Mouse (Mus musculus): ENCODE data around the gene E130114P18Rik. TPM values are rescaled to one million over a fixed set of nuclear protein-coding genes. Genes with fewer than 3 reads are reported as not detected.
A peak's percentile ranks its signal among the peaks of the same experiment; 100 is the strongest.

The E130114P18Rik gene
- polyA plus RNA-seq (2014; fragmentation: Nextera tagmentation; extraction: Ambion mirVana) = 0.60 and 0.68 TPM in 2 replicates

DNA sequence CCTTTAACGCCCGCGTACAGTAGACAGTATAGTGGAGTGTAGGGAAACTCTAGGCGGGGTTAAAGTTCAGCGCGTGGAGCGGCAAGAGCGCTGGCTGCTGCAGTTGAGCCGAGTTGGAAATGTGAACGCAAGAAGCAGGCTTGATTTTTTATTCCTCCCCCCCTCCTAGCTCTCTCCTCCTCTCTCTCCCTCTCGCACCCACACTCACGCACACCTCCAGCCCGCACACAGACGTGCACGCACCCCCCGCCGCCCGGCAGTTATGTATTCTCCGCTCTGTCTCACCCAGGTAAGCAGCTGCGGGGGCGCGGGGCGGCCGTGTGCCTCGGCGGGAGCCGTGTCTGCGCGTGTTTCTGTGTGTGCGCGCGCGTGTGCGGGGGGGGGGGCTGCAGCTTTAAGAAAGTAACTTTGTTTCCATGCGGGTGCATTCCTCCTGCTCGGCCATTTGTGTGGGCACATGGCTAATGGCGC, at the start of gene E130114P18Rik:
TSS of gene E130114P18Rik (minus strand) at position 373 of the 471 bp plus-strand sequence.
- Histone ChIP-seq H3K9me3 (ENCODE audit: control insufficient read depth, low read length) (no peaks in the 10 kb centered on the region), H3K4me3 (ENCODE audit: low read depth, low read length) (peak within 1 kb of the TSS; percentile 71), H3K27ac (ENCODE audit: low read depth, low read length) (peak within 1 kb of the TSS; percentile 78), H3K36me3 (ENCODE audit: control insufficient read depth, insufficient read depth, low read length) (no peaks in the 10 kb centered on the region), H3K4me2 (peak within 1 kb of the TSS; percentile 86), H3K9ac (ENCODE audit: low read depth, low read length) (peak within 1 kb of the TSS; percentile 67), H3K4me1 (replicated peaks; ENCODE audit: control insufficient read depth, insufficient read depth, low read length) (peaks cover 10% of the 10 kb centered on the region), H3K27me3 (replicated peaks; ENCODE audit: control insufficient read depth, insufficient read depth, low read length) (peaks cover 64% of the 10 kb centered on the region)
- peak; percentile 60 for ATAC-seq (replicated peaks; ENCODE audit: low FRiP score)
- peak; percentile 63 for DNase-seq (ENCODE audit: low spot score)
- under 1% methylated on average over 32 of the region's 37 CpGs for WGBS

DNA sequence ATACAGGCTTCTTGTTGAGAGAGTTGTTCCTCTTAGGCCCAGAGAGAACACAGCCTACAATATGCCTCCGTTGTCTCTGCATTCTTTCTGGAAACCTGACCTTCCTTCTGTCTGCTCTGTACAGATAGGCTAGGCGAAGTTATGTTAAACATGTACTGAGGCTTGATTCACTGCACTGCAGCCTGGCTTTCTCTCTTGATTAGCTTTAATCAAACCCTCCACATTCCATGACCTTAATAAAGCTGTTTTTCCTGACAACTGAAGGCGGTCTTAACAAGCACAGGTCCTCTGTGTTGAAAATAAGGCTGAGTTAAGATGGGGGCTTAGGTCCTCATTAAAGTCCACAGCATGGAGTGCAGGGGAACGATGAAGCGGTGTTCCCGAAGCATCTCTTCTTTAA, 49.2 kb upstream of the E130114P18Rik start:
- Histone ChIP-seq H3K4me1 (replicated peaks; ENCODE audit: control insufficient read depth, insufficient read depth, low read length) (no peaks in the 10 kb centered on the region; the same call in 1 of the 2 replicates), H3K4me3 (ENCODE audit: low read depth, low read length) (no peak overlapping the region), H3K9me3 (ENCODE audit: control insufficient read depth, low read length) (no peaks in the 10 kb centered on the region), H3K27ac (ENCODE audit: low read depth, low read length) (no peak overlapping the region), H3K27me3 (replicated peaks; ENCODE audit: control insufficient read depth, insufficient read depth, low read length) (no peaks in the 10 kb centered on the region), H3K36me3 (ENCODE audit: control insufficient read depth, insufficient read depth, low read length) (no peaks in the 10 kb centered on the region), H3K9ac (ENCODE audit: low read depth, low read length) (no peak overlapping the region), H3K4me2 (no peak overlapping the region)
- DNase-seq (ENCODE audit: low spot score) = no peak
- no peak for ATAC-seq (replicated peaks; ENCODE audit: low FRiP score)
- 66% methylated on average over 6 of the region's 6 CpGs for WGBS

DNA sequence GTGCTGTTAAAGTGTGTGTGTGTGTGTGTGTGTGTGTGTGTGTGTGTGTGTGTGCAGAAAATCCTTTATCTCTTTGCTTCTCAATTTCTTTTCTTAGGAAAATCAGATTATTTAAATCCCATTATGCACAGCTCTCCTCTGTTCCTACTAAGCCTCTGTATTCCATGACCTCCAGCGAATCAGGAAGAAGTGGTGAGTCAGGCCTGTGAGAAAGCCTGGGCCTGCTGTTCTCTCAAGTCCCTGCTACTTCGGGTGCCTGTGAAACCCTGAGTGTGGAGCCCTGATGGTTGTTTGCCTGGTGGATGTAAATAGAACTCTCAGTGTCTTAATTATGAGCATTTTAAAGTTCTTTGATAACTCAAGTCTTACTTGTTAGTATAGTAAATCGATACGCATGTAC, 48.0 kb upstream of the E130114P18Rik start:
- no peak overlapping the region for H3K27ac ChIP-seq (ENCODE audit: low read depth, low read length)
- no peak overlapping the region for H3K4me3 ChIP-seq (ENCODE audit: low read depth, low read length)
- no peak overlapping the region for H3K9ac ChIP-seq (ENCODE audit: low read depth, low read length)
- 71% methylated on average over 4 of the region's 4 CpGs for WGBS
- no peaks in the 10 kb centered on the region; the same call in 1 of the 2 replicates for H3K4me1 ChIP-seq (replicated peaks; ENCODE audit: control insufficient read depth, insufficient read depth, low read length)
- no peaks in the 10 kb centered on the region for H3K36me3 ChIP-seq (ENCODE audit: control insufficient read depth, insufficient read depth, low read length)
- no peaks in the 10 kb centered on the region for H3K9me3 ChIP-seq (ENCODE audit: control insufficient read depth, low read length)
- no peak overlapping the region for H3K4me2 ChIP-seq
- H3K27me3 ChIP-seq (replicated peaks; ENCODE audit: control insufficient read depth, insufficient read depth, low read length) = no peaks in the 10 kb centered on the region
- ATAC-seq (replicated peaks; ENCODE audit: low FRiP score) = no peak
- no peak for DNase-seq (ENCODE audit: low spot score)

DNA sequence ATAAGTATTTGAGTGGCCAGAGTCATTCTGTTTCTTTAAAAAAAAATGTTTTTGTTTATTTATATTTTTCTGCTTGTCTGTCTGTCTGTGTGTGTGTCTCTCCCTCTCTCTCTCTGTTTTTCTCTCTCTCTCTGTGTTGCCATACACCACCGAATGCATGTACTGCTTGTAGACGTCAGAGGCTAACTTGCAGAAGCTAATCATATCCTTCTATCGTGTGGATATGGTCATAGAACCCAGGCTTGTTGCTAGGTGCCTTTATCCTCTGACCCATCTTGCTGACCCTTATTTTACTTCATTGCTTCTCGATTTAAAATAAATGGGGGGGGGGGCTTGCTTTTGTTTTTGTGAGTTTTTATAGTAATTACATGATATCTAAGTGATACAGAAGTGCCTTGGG, 47.6 kb upstream of the E130114P18Rik start:
- ATAC-seq (replicated peaks; ENCODE audit: low FRiP score) (no peak), DNase-seq (ENCODE audit: low spot score) (no peak)
- Histone ChIP-seq H3K27me3 (replicated peaks; ENCODE audit: control insufficient read depth, insufficient read depth, low read length) (no peaks in the 10 kb centered on the region), H3K27ac (ENCODE audit: low read depth, low read length) (no peak overlapping the region), H3K9me3 (ENCODE audit: control insufficient read depth, low read length) (no peaks in the 10 kb centered on the region), H3K4me1 (replicated peaks; ENCODE audit: control insufficient read depth, insufficient read depth, low read length) (no peaks in the 10 kb centered on the region; the same call in 1 of the 2 replicates), H3K4me2 (no peak overlapping the region), H3K9ac (ENCODE audit: low read depth, low read length) (no peak overlapping the region), H3K4me3 (ENCODE audit: low read depth, low read length) (no peak overlapping the region), H3K36me3 (ENCODE audit: control insufficient read depth, insufficient read depth, low read length) (no peaks in the 10 kb centered on the region)
- WGBS = 71% methylated on average over 4 of the region's 4 CpGs

DNA sequence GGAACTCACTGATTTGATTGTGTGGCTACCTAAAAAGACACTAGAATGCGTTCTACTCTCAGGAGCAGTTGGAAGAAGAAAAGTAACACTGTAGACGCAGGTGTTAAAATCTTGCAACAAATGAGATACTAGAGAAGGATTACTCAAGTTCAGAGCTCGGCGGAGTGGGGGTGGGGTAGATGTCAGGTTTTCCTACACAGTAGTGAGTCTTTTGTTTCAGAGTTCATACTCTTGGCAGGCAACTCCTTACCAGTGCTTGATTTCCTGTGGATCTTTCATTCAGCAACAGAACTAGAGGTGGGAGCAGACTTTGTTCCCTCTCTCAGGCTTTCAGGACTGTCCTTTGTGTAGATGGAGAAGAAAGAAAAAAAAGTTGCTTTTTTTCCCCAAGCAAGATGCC, 46.6 kb upstream of the E130114P18Rik start:
- no peaks in the 10 kb centered on the region for H3K9me3 ChIP-seq (ENCODE audit: control insufficient read depth, low read length)
- H3K27me3 ChIP-seq (replicated peaks; ENCODE audit: control insufficient read depth, insufficient read depth, low read length) = no peaks in the 10 kb centered on the region
- H3K4me3 ChIP-seq (ENCODE audit: low read depth, low read length) = no peak overlapping the region
- H3K36me3 ChIP-seq (ENCODE audit: control insufficient read depth, insufficient read depth, low read length) = no peaks in the 10 kb centered on the region
- H3K27ac ChIP-seq (ENCODE audit: low read depth, low read length) = no peak overlapping the region
- ATAC-seq (replicated peaks; ENCODE audit: low FRiP score) (no peak), DNase-seq (ENCODE audit: low spot score) (no peak)
- H3K4me2 ChIP-seq = no peak overlapping the region
- H3K4me1 ChIP-seq (replicated peaks; ENCODE audit: control insufficient read depth, insufficient read depth, low read length) = no peaks in the 10 kb centered on the region; the same call in 1 of the 2 replicates
- H3K9ac ChIP-seq (ENCODE audit: low read depth, low read length) = no peak overlapping the region
- 66% methylated on average over 4 of the region's 4 CpGs for WGBS

DNA sequence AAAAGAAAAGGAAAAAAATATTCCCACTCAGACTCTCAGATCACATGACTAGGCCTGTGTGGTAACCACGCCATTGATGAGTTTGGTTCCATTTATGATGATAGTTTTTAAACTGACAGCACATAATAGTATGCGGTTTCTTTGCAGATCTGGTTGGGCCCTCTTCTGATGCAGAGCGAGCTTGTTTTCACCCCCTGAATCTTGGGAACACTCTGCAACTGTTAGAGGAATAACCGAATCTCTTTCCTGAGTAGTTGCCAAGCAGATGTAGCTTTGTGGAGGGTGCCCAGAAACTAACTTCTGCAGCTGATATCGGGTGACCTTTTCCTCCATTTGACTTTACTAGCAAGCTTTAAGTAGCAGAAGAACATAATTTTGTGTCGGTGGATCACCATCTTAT, 45.6 kb upstream of the E130114P18Rik start:
- 81% methylated on average over 6 of the region's 6 CpGs for WGBS

DNA sequence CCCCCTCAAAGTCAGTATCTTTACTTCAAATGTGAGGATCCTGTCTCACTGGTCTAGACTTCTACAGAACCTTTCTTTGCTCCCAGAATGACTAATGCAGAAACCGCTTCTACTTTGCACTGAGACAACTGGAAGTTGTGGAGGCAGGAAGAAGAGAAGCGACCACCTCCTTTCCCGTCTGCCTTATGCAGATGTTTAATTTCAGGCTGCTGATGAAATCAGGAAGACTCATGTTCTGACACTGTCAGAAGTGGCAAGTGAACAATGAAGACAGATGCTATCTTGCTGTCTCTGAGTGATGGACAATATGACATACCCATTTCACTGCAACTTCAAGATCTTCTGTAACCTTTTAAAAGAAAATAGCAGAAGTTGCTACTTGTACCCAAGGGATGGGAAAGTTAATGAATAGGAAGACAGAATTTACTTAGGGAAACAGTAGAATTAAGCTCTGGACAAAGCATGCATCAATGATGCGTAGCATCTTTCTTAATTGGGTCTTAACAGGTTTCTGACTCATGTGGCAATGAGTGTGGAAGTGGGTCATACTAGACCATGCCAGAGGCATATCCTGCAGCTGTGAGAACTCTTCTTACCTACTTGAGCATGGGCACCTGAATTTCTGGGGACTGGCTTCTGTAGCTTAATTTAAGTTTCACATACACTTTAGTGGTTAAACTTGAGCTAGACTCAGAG, 43.8 kb upstream of the E130114P18Rik start:
- 69% methylated on average over 4 of the region's 4 CpGs for WGBS
- H3K9ac ChIP-seq (ENCODE audit: low read depth, low read length) = no peak overlapping the region
- H3K4me2 ChIP-seq = no peak overlapping the region
- no peak overlapping the region for H3K27ac ChIP-seq (ENCODE audit: low read depth, low read length)
- H3K36me3 ChIP-seq (ENCODE audit: control insufficient read depth, insufficient read depth, low read length) = no peaks in the 10 kb centered on the region
- ATAC-seq (replicated peaks; ENCODE audit: low FRiP score) = no peak
- DNase-seq (ENCODE audit: low spot score) = no peak
- H3K4me3 ChIP-seq (ENCODE audit: low read depth, low read length) = no peak overlapping the region
- no peaks in the 10 kb centered on the region for H3K9me3 ChIP-seq (ENCODE audit: control insufficient read depth, low read length)
- no peaks in the 10 kb centered on the region for H3K27me3 ChIP-seq (replicated peaks; ENCODE audit: control insufficient read depth, insufficient read depth, low read length)
- H3K4me1 ChIP-seq (replicated peaks; ENCODE audit: control insufficient read depth, insufficient read depth, low read length) = no peaks in the 10 kb centered on the region; the same call in 1 of the 2 replicates

More for the DNA sequence above, 45.6 kb upstream of the E130114P18Rik start:
- H3K9me3 ChIP-seq (ENCODE audit: control insufficient read depth, low read length) = no peaks in the 10 kb centered on the region
- H3K4me2 ChIP-seq = no peak overlapping the region
- ATAC-seq (replicated peaks; ENCODE audit: low FRiP score) (no peak), DNase-seq (ENCODE audit: low spot score) (no peak)
- no peak overlapping the region for H3K27ac ChIP-seq (ENCODE audit: low read depth, low read length)
- H3K36me3 ChIP-seq (ENCODE audit: control insufficient read depth, insufficient read depth, low read length) = no peaks in the 10 kb centered on the region
- no peak overlapping the region for H3K4me3 ChIP-seq (ENCODE audit: low read depth, low read length)
- no peaks in the 10 kb centered on the region; the same call in 1 of the 2 replicates for H3K4me1 ChIP-seq (replicated peaks; ENCODE audit: control insufficient read depth, insufficient read depth, low read length)
- H3K27me3 ChIP-seq (replicated peaks; ENCODE audit: control insufficient read depth, insufficient read depth, low read length) = no peaks in the 10 kb centered on the region
- H3K9ac ChIP-seq (ENCODE audit: low read depth, low read length) = no peak overlapping the region

DNA sequence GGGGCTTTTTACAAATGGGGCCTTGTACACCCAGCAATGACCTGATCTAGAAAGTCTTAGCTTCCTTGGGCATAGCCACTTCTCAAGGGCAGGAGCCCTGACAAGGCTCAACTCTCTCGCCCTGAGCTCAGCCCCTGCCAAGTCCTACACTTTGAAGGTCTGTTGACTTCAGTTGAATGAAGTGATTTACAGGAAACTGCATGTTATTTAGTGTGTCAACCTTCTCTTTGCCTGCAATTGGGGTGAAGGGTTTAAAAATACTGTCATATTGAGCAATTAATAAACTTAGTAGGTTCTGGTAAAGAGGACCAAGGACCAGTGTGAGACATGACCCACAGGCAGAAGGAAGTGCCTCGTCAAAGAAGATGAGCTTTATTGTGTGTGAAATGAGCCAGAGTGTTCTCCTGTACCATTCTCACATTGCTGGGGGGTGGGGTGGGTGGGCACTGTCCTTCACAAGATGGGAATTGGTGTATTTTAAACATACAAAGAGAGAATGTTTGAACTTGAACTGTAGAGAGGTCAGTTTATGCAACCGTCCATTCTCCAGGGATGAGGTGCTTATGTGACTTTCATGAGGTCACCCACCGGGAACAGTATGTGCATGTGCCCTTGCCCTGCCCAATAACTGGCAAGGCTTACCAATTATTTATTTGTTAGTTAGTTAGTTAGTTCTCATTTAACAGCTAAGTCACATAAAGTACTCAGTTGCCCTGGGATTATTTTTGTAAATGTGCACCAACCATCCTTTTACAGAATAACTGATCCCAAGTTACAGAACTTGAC, 42.8 kb upstream of the E130114P18Rik start:
- H3K9me3 ChIP-seq (ENCODE audit: control insufficient read depth, low read length) = no peaks in the 10 kb centered on the region
- WGBS = 75% methylated on average over 4 of the region's 4 CpGs
- H3K27ac ChIP-seq (ENCODE audit: low read depth, low read length) = no peak overlapping the region
- H3K4me3 ChIP-seq (ENCODE audit: low read depth, low read length) = no peak overlapping the region
- no peak for ATAC-seq (replicated peaks; ENCODE audit: low FRiP score)
- no peaks in the 10 kb centered on the region; the same call in 1 of the 2 replicates for H3K4me1 ChIP-seq (replicated peaks; ENCODE audit: control insufficient read depth, insufficient read depth, low read length)
- H3K36me3 ChIP-seq (ENCODE audit: control insufficient read depth, insufficient read depth, low read length) = no peaks in the 10 kb centered on the region
- H3K9ac ChIP-seq (ENCODE audit: low read depth, low read length) = no peak overlapping the region
- DNase-seq (ENCODE audit: low spot score) = no peak
- no peaks in the 10 kb centered on the region for H3K27me3 ChIP-seq (replicated peaks; ENCODE audit: control insufficient read depth, insufficient read depth, low read length)
- no peak overlapping the region for H3K4me2 ChIP-seq
